Mouse (Mus musculus): ENCODE measurements at regions not wholly inside any gene's neighbourhood (a gene's known extent, or its start where the extent isn't known, plus 50 kb on each side); places are given as distances from the start of the nearest gene placed in this dataset.
A peak's percentile ranks its signal among the peaks of the same experiment; 100 is the strongest.
"Not testable (repeated sequence)": the region's sequence is repeated elsewhere in the genome, so short reads cannot be mapped to it uniquely, and the experiment has no call there.

- DNase-seq (ENCODE audit: low spot score in 2 of 2): peak; percentile 59 to 60
Observed at GRCm38 (mm10) chr10:9462361-9462760, 212.6 kb downstream of the Samd5 start.

GRCm38 (mm10) chr10:9459145-9459544 lies 215.9 kb downstream of the Samd5 start:
- no peak for DNase-seq (ENCODE audit: low spot score in 2 of 2)

- DNase-seq (ENCODE audit: low spot score in 2 of 2): no peak
Observed at GRCm38 (mm10) chr10:9458466-9458865, 216.5 kb downstream of the Samd5 start.

GRCm38 (mm10) chr10:9457222-9457621 lies 217.8 kb downstream of the Samd5 start:
- DNase-seq (ENCODE audit: low spot score in 2 of 2): no peak

GRCm38 (mm10) chr10:9439072-9439471 lies 235.9 kb downstream of the Samd5 start:
- DNase-seq (ENCODE audit: low spot score in 2 of 2): no peak

GRCm38 (mm10) chr10:9438366-9438765 lies 236.6 kb downstream of the Samd5 start:
- no peak for DNase-seq (ENCODE audit: low spot score in 2 of 2)

- DNase-seq (ENCODE audit: low spot score in 2 of 2): no peak
Observed at GRCm38 (mm10) chr10:9429085-9429484, 245.9 kb downstream of the Samd5 start.

- no peak for DNase-seq (ENCODE audit: low spot score in 2 of 2)
Observed at GRCm38 (mm10) chr10:9420741-9421140, 254.3 kb downstream of the Samd5 start.

- peak in 1 of 2 experiments; percentile 29 for DNase-seq (ENCODE audit: low spot score in 2 of 2)
Observed at GRCm38 (mm10) chr10:9416685-9417084, 258.3 kb downstream of the Samd5 start.

GRCm38 (mm10) chr10:9406101-9406500 lies 268.9 kb downstream of the Samd5 start:
- DNase-seq (ENCODE audit: low spot score in 2 of 2): no peak

- DNase-seq (ENCODE audit: low spot score in 2 of 2): no peak
Observed at GRCm38 (mm10) chr10:9405417-9405816, 269.6 kb downstream of the Samd5 start.

GRCm38 (mm10) chr10:9404963-9405362 lies 270.0 kb downstream of the Samd5 start:
- DNase-seq (ENCODE audit: low spot score in 2 of 2): no peak

GRCm38 (mm10) chr10:9400911-9401617 lies 273.9 kb downstream of the Samd5 start:
- no peak for DNase-seq (ENCODE audit: low spot score in 2 of 2)

GRCm38 (mm10) chr10:9377440-9378101 lies 297.4 kb downstream of the Samd5 start:
- no peak for DNase-seq (ENCODE audit: low spot score in 2 of 2)

GRCm38 (mm10) chr10:9362306-9362865 lies 312.6 kb downstream of the Samd5 start:
- DNase-seq (ENCODE audit: low spot score in 2 of 2): no peak

GRCm38 (mm10) chr10:9338207-9338801 lies 336.7 kb downstream of the Samd5 start:
- DNase-seq (ENCODE audit: low spot score in 2 of 2): no peak

GRCm38 (mm10) chr10:9334245-9334845 lies 340.7 kb downstream of the Samd5 start:
- no peak for DNase-seq (ENCODE audit: low spot score in 2 of 2)

- DNase-seq (ENCODE audit: low spot score in 2 of 2): no peak
Observed at GRCm38 (mm10) chr10:9331694-9332093, 343.3 kb downstream of the Samd5 start.

- DNase-seq (ENCODE audit: low spot score in 2 of 2): no peak
Observed at GRCm38 (mm10) chr10:9328324-9328723, 346.7 kb downstream of the Samd5 start.

GRCm38 (mm10) chr10:9327881-9328280 lies 347.1 kb downstream of the Samd5 start:
- not testable (repeated sequence) for DNase-seq (ENCODE audit: low spot score in 2 of 2)

GRCm38 (mm10) chr10:9312326-9312725 lies 362.7 kb downstream of the Samd5 start:
- no peak for DNase-seq (ENCODE audit: low spot score in 2 of 2)

- no peak for DNase-seq (ENCODE audit: low spot score in 2 of 2)
Observed at GRCm38 (mm10) chr10:9310346-9310745, 364.7 kb downstream of the Samd5 start.

Data from right cerebral cortex, adult 2 months (tissue).